Mouse (Mus musculus) olfactory bulb, adult 2 months (tissue): Measurements from ENCODE around the gene Tatdn3. TPM values are rescaled to one million over a fixed set of nuclear protein-coding genes. Genes with fewer than 3 reads are reported as not detected.

Experiments used
- H3K27ac ChIP-seq: fragments of 200-500 bp; 2 replicates; pipeline ENCODE4 v1.5.1; 2012; ENCODE audit warnings: low read depth, low read length; ENCODE audit not compliant: insufficient read depth
- H3K4me1 ChIP-seq: fragments of 200-500 bp; 2 replicates; pipeline ENCODE4 v1.6.1; 2012; ENCODE audit warnings: low read length; ENCODE audit not compliant: control insufficient read depth, insufficient read depth
- H3K4me3 ChIP-seq: fragments of 200-500 bp; 2 replicates; pipeline ENCODE4 v1.5.1; 2012; ENCODE audit warnings: mild to moderate bottlenecking, low read depth, low read length, moderate library complexity; ENCODE audit not compliant: insufficient read depth
- CTCF ChIP-seq: fragments of 200-500 bp; IDR thresholded peaks from 2 replicates; pipeline ENCODE4 v1.5.1; 2012; ENCODE audit warnings: low read depth, mild to moderate bottlenecking, low read length, moderate library complexity; ENCODE audit not compliant: insufficient read depth
- POLR2A ChIP-seq: fragments of 200-500 bp; IDR thresholded peaks from 2 replicates; pipeline ENCODE4 v1.6.1; 2012; ENCODE audit warnings: mild to moderate bottlenecking, low read depth, low read length, moderate library complexity; ENCODE audit not compliant: insufficient read depth
- WGBS: fragments of 180-500 bp; shearing (Covaris S2); methylation state at CpG from one replicate; pipeline ENCODE4 v1.1.7; 2018; 5-methylcytosine and 5-hydroxymethylcytosine counted together
- polyA plus RNA-seq: library from polyadenylated mRNA; stranded (reverse); fragments of >200 nt; gene quantifications from 2 replicates; pipeline ENCODE4 v1.2.4, GENCODE M21; 2012; ENCODE audit warnings: low replicate concordance; ENCODE audit not compliant: missing spikeins, insufficient read depth, insufficient read length

Gene Tatdn3
- polyA plus RNA-seq, 1 experiment, result not detected

DNA sequence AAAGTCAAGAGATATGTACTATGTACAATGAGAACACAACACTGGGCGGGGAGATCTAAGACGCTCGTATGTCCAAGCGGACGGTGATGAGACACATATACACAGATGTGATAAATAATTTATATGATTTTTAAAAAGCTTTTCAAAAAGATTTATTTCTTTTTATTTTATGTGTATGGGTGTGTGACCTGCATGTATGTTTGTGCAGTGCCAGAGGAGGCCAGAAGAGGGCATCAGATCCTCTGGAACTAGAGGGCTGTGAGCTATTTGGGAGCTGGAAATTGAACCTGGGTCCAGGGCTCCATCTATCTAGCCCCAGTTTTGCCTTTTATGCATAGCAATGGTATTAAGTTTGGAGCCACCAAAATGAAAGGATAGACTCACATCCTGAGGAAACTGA is 54.0 kb downstream of the Tatdn3 start:
- TF ChIP-seq CTCF, result no peak
- no peak for TF ChIP-seq POLR2A
- WGBS, result 96% methylated on average over 5 of the region's 5 CpGs
- Histone ChIP-seq H3K27ac (no peak overlapping the region), H3K4me1 (no peaks in the 10 kb centered on the region), H3K4me3 (no peak overlapping the region)

DNA sequence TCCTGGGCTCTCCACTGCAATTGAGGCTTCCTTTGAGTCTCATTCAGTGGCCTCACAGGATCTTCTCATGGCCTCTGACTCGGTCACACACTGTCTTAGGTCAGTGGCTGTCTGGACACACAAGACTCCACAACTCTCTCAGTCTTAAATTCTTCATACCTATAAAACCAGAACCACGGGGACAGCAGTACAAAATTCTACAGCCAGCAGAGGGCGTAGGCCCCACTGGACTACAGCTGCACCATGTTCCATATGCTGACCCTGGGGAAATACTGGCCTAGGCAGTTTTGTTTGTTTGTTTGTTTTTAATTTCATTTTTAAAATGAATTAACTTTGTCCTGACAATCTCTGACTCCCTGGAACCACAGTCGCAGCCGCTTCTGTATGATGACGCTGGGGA is 60.5 kb downstream of the Tatdn3 start:
- WGBS, result 70% methylated on average over 6 of the region's 6 CpGs
- TF ChIP-seq CTCF (no peak), POLR2A (no peak)
- H3K4me1 ChIP-seq, result no peaks in the 10 kb centered on the region

DNA sequence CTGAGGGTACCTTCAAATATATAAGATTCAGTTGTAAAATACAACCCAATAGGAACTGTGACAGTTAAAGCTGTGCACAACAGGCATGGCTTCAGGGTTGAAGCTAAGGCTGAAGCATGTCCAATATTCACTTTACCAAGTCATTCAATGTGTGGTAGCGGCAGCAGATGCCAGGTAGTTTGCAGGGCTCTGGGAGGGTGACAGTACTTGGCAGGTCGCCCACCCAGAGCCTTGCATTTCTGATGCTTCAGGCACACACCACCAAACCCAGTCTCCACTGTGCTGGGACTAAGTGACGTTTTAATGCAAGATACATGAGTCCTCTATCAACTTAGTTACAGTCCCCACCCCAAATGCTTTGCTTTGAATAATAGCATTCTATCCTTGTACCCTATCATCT is 62.0 kb downstream of the Tatdn3 start:
- TF ChIP-seq POLR2A (no peak), CTCF (no peak)
- Histone ChIP-seq H3K4me1 (0 out of 2 replicates have a peak, but pooled peaks cover under 1% of the 10 kb centered on the region), H3K4me3 (no peak overlapping the region), H3K27ac (no peak overlapping the region)
- WGBS, result 75% methylated on average over 3 of the region's 3 CpGs

More for the DNA sequence above, 60.5 kb downstream of the Tatdn3 start:
- Histone ChIP-seq H3K4me3 (no peak overlapping the region), H3K27ac (no peak overlapping the region)

DNA sequence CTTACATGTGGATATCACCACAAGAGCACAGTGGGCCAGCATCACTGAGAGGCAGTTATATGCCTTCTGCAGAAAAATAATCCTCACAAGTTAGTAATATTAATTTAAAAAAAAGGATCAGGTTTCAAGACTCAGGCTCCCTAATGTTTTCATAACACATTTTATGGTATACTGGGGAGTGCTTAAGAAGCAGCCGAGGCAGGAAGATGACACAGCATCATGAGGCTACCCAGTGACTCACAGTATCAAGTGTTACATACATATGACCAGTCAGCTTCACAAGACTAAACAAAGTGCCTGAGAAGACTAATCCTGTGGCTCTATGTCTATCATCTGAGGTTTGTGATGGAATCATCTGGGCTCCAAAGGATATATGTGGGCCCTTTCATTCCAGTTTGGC is 64.7 kb downstream of the Tatdn3 start:
- 80% methylated on average over 1 of the region's 1 CpGs for WGBS
- TF ChIP-seq POLR2A (no peak), CTCF (no peak)
- H3K4me1 ChIP-seq, result 0 out of 2 replicates have a peak, but pooled peaks cover 3% of the 10 kb centered on the region
- no peak overlapping the region for H3K4me3 ChIP-seq
- no peak overlapping the region for H3K27ac ChIP-seq

DNA sequence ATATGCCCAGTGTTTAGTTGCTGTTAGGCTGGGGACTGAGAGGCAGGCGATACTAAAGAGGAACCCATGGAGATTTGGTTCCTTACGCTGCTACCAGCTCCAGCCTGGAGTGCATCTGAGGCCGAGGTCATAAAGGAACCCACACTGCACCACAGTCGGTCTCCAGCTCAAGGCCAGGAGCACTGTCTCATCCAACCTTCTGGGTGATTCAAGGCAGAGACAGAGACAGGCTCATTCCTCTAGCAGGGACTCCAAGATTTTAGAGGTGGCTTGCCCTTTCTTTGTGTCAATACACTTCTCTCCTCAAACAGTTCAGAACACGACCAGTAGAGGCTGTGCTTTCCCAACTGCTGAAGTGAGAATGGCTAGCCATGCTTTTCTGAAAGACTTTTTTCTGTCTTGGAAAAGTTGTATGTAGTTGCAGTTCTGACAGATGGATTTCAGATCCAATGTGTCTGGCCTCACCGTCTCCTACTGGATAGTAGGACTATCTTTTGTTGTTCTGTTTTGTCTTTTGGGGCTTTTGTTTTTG is 66.3 kb downstream of the Tatdn3 start:
- H3K4me3 ChIP-seq, result no peak overlapping the region
- 68% methylated on average over 6 of the region's 6 CpGs for WGBS
- H3K4me1 ChIP-seq, result 0 out of 2 replicates have a peak, but pooled peaks cover 3% of the 10 kb centered on the region
- H3K27ac ChIP-seq, result no peak overlapping the region
- TF ChIP-seq CTCF, result no peak
- no peak for TF ChIP-seq POLR2A

Other genes starting within 250 kb of the Tatdn3 start
- not detected in 2 replicates for gene Rps6kc1, start 151.2 kb downstream of the Tatdn3 start, polyA plus RNA-seq
- gene Angel2, start 137.8 kb downstream of the Tatdn3 start, polyA plus RNA-seq, result not detected in 2 replicates
- not detected in 2 replicates for gene Vash2, start 83.6 kb downstream of the Tatdn3 start, polyA plus RNA-seq
- gene Flvcr1, start 36.8 kb downstream of the Tatdn3 start, polyA plus RNA-seq, result not detected in 2 replicates
- not detected in 2 replicates for gene Spata45, start 26.3 kb downstream of the Tatdn3 start, polyA plus RNA-seq
- gene Nsl1, start 80 bp upstream of the Tatdn3 start, polyA plus RNA-seq, result not detected in 2 replicates
- gene Batf3, start 34.9 kb upstream of the Tatdn3 start, polyA plus RNA-seq, result not detected in 2 replicates
- gene Fam71a, start 101.9 kb upstream of the Tatdn3 start, polyA plus RNA-seq, result not detected in 2 replicates
- gene Atf3, start 155.1 kb upstream of the Tatdn3 start, polyA plus RNA-seq, result not detected in 2 replicates